Mouse (Mus musculus) cerebellum, adult 2 months (tissue): Measurements from ENCODE around the gene Atp6v1g3. TPM values are rescaled to one million over a fixed set of nuclear protein-coding genes. Genes with fewer than 3 reads are reported as not detected.
A peak's percentile ranks its signal among the peaks of the same experiment; 100 is the strongest.

ENCODE experiments used
- DNase-seq, 2 experiments: peaks; one replicate each; pipeline ENCODE4 v3.0.0; 2021
- H3K27ac ChIP-seq: fragments of 200-500 bp; 2 replicates; pipeline ENCODE4 v1.5.1; 2012; ENCODE audit warnings: low read length, control low read depth, inconsistent platforms; ENCODE audit not compliant: insufficient read depth
- H3K27me3 ChIP-seq: fragments of 200-500 bp; 2 replicates; pipeline ENCODE4 v1.6.1; 2012; ENCODE audit warnings: inconsistent platforms, mild to moderate bottlenecking, low read length, moderate library complexity; ENCODE audit not compliant: control insufficient read depth, insufficient read depth
- H3K4me1 ChIP-seq: fragments of 200-500 bp; 2 replicates; pipeline ENCODE4 v1.6.1; 2011; ENCODE audit warnings: low read length; ENCODE audit not compliant: control insufficient read depth, insufficient read depth
- H3K4me3 ChIP-seq: fragments of 200-500 bp; replicated peaks from 2 replicates; pipeline ENCODE3; 2011; ENCODE audit warnings: mild to moderate bottlenecking, low read depth, low read length, control low read depth; ENCODE audit not compliant: insufficient read depth
- CTCF ChIP-seq: fragments of 200-500 bp; IDR thresholded peaks from 2 replicates; pipeline ENCODE4 v1.5.1; 2011; ENCODE audit warnings: low read depth, mild to moderate bottlenecking, control low read depth, low read length, moderate library complexity, borderline replicate concordance; ENCODE audit not compliant: insufficient read depth
- POLR2A ChIP-seq: fragments of 200-500 bp; IDR thresholded peaks from 2 replicates; pipeline ENCODE4 v1.6.1; 2011; ENCODE audit warnings: low read length, control low read depth, borderline replicate concordance; ENCODE audit not compliant: insufficient read depth
- WGBS: fragments of 180-500 bp; shearing (Covaris S2); methylation state at CpG from one replicate; pipeline ENCODE4 v1.1.7; 2018; 5-methylcytosine and 5-hydroxymethylcytosine counted together
- polyA plus RNA-seq: library from polyadenylated mRNA; depleted of rRNA; stranded (reverse); fragments of >200 nt; gene quantifications from 2 replicates; pipeline ENCODE4 v1.2.3, GENCODE M21; 2012

Gene Atp6v1g3
- polyA plus RNA-seq, 1 experiment, result not detected

DNA sequence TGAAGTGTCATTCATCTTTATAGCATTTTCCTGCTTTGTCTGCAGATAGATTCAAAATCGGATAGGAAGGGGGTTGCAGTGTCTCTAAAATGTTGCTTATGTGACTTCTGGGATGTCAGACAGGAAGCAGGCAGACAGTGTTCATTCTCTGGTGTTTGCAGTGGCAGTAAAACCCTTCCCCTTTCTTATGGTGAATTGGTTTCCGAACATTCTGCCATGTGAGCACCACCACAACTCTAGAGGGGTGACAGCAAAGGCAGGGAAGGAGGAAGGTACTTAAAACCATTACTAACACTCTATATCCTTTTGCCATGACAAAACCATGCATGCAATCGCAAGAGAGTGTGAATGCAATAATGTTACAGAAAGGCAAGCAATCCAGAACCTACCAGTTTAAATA, 1.4 kb downstream of the Atp6v1g3 start:
- no peak for DNase-seq
- H3K27me3 ChIP-seq, result no peaks in the 10 kb centered on the region; the same call in 1 of the 2 replicates
- no peaks in the 10 kb centered on the region for H3K4me1 ChIP-seq
- TF ChIP-seq CTCF, result no peak
- TF ChIP-seq POLR2A, result no peak
- WGBS, result 85% methylated on average over 3 of the region's 3 CpGs
- H3K4me3 ChIP-seq, result no peak overlapping the region
- H3K27ac ChIP-seq, result no peak overlapping the region

DNA sequence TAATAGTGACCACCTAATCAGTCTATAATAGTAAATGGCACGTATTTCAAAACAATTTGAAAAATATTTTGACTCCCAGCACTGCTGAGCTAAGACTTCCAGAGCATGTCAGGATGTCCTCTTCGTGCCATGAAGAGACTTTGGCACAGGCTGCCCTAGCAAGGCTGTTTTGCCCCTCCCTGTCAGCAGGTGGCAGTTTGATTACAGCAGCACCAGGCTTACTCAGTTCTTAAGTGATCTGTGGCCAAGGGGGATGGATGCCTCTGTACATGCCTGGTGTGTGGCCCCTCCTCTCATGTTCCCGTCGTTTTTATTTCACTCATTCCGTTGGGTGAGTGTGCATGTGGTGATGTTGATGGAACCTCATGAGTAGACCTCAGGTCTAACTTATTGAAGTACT, 2.3 kb downstream of the Atp6v1g3 start:
- no peak for TF ChIP-seq POLR2A
- no peak for TF ChIP-seq CTCF
- Histone ChIP-seq H3K4me3 (no peak overlapping the region), H3K4me1 (no peaks in the 10 kb centered on the region), H3K27me3 (no peaks in the 10 kb centered on the region; the same call in 1 of the 2 replicates), H3K27ac (no peak overlapping the region)
- DNase-seq, result no peak
- WGBS, result 24% methylated on average over 5 of the region's 5 CpGs

DNA sequence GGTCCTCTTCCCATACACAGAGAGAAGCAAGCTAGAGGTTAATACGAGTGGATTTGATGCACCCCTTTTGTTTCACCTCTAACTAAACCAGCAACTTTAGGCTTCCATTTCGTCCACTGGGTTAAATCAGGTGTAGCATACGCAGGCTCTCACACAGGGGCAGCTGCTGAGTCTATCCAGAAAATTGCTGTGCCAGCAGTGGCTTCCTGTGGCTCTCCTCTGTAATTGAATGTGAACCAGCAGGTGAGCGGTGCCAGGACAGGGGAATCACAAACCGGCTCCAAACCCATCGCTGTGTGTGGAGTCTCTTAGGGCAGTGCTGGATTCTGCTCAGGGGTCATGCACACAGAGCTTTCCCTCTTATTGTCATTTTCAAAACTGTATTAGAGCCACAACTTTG, 7.6 kb downstream of the Atp6v1g3 start:
- 21% methylated on average over 6 of the region's 6 CpGs for WGBS
- DNase-seq, result no peak
- H3K27me3 ChIP-seq, result no peaks in the 10 kb centered on the region; the same call in 1 of the 2 replicates

DNA sequence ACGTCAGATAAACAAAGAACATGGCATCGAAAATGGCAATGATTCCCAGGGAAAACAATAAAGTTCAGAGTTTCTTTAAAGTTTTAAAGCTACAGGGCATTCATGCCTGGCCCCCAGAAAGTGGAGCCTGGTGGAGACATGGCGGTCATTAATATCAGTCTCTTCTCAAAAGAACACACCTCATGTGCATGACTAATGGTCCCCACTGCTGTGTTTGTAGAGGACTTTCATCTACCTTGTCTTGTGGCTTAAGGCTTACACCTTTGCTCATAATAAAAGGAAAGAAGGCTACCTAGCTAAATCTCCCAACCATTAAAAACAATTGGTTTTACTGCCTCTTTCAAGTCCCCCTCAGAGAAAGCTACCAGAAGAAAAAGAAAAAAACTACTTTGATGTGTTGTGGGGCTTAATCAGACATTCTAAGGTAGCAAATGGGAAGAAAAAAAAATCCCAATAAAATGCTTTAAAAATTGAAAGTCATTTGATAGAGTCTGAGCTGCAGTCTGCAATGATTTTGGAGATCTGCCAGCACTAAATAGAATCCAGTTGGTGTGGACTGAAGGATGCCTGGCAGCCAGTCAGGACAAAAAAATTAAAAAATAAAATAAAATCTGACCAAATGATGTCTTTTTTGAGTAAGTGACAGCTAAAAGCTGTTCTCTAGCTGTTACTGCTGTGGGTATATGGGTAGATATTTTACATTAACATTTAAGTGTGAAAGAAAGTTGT, 9.0 kb downstream of the Atp6v1g3 start:
- no peak overlapping the region for H3K27ac ChIP-seq
- 86% methylated on average over 3 of the region's 3 CpGs for WGBS
- TF ChIP-seq POLR2A (no peak), CTCF (no peak)

More for the DNA sequence above, 7.6 kb downstream of the Atp6v1g3 start:
- H3K4me1 ChIP-seq, result no peaks in the 10 kb centered on the region
- no peak overlapping the region for H3K4me3 ChIP-seq
- no peak overlapping the region for H3K27ac ChIP-seq
- TF ChIP-seq CTCF (no peak), POLR2A (no peak)

DNA sequence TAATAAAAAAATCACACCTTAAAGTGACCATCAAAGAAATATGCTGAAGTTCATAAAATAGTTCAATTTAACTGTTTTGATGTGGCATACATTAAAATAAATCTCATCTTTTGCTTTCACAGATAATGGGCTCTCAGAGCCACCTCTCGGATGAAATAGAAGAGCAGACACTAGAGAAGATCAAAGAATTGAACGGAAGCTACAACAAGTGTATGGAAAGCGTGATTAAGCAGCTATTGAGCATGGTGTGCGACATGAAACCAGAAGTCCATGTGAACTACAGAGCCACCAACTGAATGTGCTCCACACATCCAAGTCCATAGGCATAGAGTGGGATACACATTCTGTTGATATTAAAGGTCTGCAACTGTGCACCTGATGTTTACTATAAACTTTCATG, 14.1 kb downstream of the Atp6v1g3 start:
- Histone ChIP-seq H3K4me1 (no peaks in the 10 kb centered on the region), H3K4me3 (no peak overlapping the region), H3K27ac (no peak overlapping the region), H3K27me3 (no peaks in the 10 kb centered on the region; the same call in 1 of the 2 replicates)
- 96% methylated on average over 4 of the region's 4 CpGs for WGBS
- no peak for DNase-seq
- TF ChIP-seq CTCF (no peak), POLR2A (no peak)

More for the DNA sequence above, 9.0 kb downstream of the Atp6v1g3 start:
- H3K4me3 ChIP-seq, result no peak overlapping the region
- H3K27me3 ChIP-seq, result no peaks in the 10 kb centered on the region; the same call in 1 of the 2 replicates
- H3K4me1 ChIP-seq, result no peaks in the 10 kb centered on the region
- peak in 1 of 2 experiments; percentile 2 for DNase-seq

DNA sequence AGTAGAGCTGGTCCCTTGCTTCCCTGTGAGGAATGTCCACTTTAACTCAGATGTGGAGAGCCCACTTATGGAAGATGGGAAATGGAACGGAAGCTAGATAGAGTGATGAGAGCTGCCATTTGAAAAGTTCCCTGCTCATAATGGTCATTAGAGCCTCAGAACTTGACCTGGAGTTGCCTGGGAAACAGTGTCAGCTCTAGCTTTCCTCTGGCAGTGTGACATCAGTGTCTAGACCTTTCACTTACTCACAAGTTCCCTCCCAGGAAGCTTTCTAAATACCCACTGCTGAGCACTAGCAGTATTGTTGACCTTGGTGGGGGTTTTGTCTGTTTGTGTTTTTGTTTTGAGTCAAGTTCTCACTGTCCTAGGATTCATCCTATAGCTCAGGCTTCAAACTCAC, 15.2 kb downstream of the Atp6v1g3 start:
- no peak overlapping the region for H3K27ac ChIP-seq
- no peak overlapping the region for H3K4me3 ChIP-seq
- TF ChIP-seq CTCF, result no peak
- no peak for TF ChIP-seq POLR2A
- no peaks in the 10 kb centered on the region for H3K4me1 ChIP-seq
- DNase-seq, result no peak
- no peaks in the 10 kb centered on the region for H3K27me3 ChIP-seq
- WGBS, result 83% methylated on average over 1 of the region's 1 CpGs

DNA sequence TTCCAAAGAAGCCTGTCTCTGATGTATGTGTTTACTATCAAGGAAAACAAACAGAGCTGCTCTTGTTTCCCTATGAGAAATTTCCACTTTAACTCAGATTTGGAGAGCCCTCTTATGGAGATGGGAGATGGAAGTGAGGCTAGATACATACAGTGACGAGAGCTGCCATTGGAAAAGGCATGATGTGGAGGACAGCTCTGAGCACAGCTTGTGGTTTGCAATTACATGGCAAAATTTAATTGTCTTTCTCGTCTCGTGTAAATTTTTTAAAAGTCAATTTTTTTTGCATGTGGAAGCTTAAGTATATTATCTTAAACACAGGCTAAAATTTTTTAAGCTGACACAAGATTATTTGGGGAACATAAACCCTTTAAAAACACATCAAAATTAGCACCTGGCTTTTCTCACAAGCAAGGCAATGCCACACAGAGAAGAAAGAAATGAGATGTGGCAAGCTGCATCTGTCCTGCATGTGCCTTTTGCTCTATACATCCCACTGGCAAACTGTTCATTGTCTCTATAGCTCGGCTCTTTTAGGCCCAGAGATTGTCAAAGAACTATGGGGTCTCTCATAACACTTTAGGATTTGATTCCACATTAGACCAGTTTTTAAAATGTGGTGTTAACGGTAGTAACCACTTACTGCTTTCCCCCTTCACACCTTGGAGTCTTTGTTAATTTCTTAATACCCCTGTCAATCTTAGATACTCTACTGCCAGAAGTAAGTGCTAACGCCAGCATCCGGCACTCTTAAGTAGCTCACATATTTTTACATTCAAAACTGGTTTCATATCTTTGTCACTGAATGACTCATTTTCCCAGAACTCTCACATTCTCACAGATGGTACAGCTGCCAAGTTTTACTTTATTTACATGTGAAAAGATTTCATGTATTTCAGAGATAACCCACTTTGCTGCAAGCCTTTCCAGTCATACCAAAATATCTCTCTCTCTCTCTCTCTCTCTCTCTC, 16.2 kb downstream of the Atp6v1g3 start:
- Histone ChIP-seq H3K27ac (no peak overlapping the region), H3K4me3 (no peak overlapping the region), H3K27me3 (no peaks in the 10 kb centered on the region), H3K4me1 (no peaks in the 10 kb centered on the region)
- DNase-seq, result no peak
- WGBS, result 57% methylated on average over 7 of the region's 7 CpGs
- TF ChIP-seq POLR2A (no peak), CTCF (no peak)

DNA sequence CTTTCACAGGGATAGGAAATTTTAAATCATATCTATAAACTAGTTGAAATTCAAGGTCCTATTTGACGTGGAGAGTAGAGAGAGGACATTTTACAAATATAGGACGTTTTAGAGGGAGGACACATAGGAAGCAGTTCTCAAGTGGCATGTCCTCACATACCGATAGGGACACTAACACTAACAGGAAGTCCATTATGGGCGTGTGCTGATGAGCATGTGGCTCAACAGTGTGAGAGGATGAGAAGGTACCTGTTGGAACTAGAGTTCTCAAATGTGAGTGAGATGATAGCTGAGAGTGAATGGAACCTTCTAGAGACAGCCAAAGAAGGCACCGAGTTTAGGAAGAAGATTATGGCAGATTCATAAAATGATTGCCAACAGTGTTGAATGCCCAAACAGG, 17.9 kb downstream of the Atp6v1g3 start:
- no peak overlapping the region for H3K4me3 ChIP-seq
- 89% methylated on average over 5 of the region's 5 CpGs for WGBS
- no peaks in the 10 kb centered on the region for H3K4me1 ChIP-seq
- no peak for DNase-seq
- no peaks in the 10 kb centered on the region for H3K27me3 ChIP-seq
- TF ChIP-seq CTCF, result no peak
- TF ChIP-seq POLR2A, result no peak
- H3K27ac ChIP-seq, result no peak overlapping the region
